ENCODE assay signal across 24 mouse cellular contexts in the genomic region with DNA sequence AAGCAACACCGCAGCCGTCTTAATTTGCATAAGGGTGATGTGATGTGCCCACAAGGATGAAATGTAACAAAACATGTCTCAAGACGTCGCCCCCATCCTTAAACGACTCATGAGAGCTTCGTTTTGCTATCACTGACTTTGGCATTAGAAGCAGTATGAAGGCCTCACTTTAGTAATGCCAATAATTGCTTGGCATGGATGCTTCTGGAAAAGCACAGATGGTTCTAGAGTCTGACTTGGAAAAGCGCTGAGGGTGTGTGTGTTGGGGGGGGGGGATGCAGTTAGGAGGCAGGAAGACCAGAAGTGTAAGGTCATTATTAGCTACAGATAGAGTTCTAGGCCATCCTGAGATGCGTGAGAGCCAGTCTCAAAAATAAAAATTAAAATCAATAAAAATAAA.
DNase-seq lines count a peak whose midpoint lies in the region; ATAC-seq and TF ChIP-seq lines count a peak whose summit lies in the region.
"Had no signal": no experiment of that assay in that cellular context is flagged by ENCODE, and none has a peak within 500 bp of the region (broad histone marks: within the 10 kb centered on the region; RNA-seq: fewer than 3 reads in every experiment).

No protein-coding gene starts in this region.

- H3K4me2 ChIP-seq in neural tube, embryonic 15.5 days, result no peak overlapping the region
- H3K4me2 ChIP-seq: hindbrain, embryonic 15.5 days; liver, embryonic 12.5 days; midbrain, embryonic 11.5 days had no signal

- ATAC-seq in cerebellum, adult (ENCODE audit: insufficient number of reproducible peaks, low FRiP score, low TSS enrichment), result no peak
- no peak for ATAC-seq in neural tube, embryonic 15.5 days (ENCODE audit: low FRiP score)
- ATAC-seq: inflammation-experienced regulatory T-cells, adult 6 months; liver, embryonic 12.5 days; liver, postnatal 0 days; midbrain, embryonic 16.5 days had no signal

- H3K9ac ChIP-seq in neural tube, embryonic 15.5 days (replicated peaks), result no peak overlapping the region
- H3K9ac ChIP-seq: heart, embryonic 12.5 days; hindbrain, embryonic 15.5 days; liver, embryonic 12.5 days; liver, postnatal 0 days had no signal

- peak overlapping the region; percentile 36; the same call in 1 of the 2 replicates for H3K27ac ChIP-seq in layer of hippocampus, adult 2 months
- no peak overlapping the region for H3K27ac ChIP-seq in neural tube, embryonic 15.5 days (replicated peaks)
- H3K27ac ChIP-seq: gastrocnemius, adult 2 months; heart, adult 2 months; hindbrain, embryonic 15.5 days; liver, embryonic 12.5 days had no signal

- H3K36me3 ChIP-seq in neural tube, embryonic 15.5 days, result no peaks in the 10 kb centered on the region
- H3K36me3 ChIP-seq: G1E; heart, embryonic 12.5 days; hindbrain, embryonic 10.5 days; hindbrain, embryonic 15.5 days; liver, embryonic 12.5 days had no signal

- no peaks in the 10 kb centered on the region for H3K9me3 ChIP-seq in neural tube, embryonic 15.5 days (replicated peaks)
- H3K9me3 ChIP-seq: G1E; hindbrain, embryonic 15.5 days; liver, embryonic 12.5 days had no signal

- peak; percentile 52 to 53 for DNase-seq in cerebellum, postnatal 10 days
- DNase-seq in heart, adult 11 months, result peak; percentile 22
- no peak for DNase-seq in heart, postnatal 36 days
- no peak for DNase-seq in layer of hippocampus, adult 2 months (ENCODE audit: low spot score in 2 of 2)
- no peak for DNase-seq in layer of hippocampus, postnatal 25 days (ENCODE audit: extremely low spot score in 1 of 2, low spot score in 1 of 2)
- DNase-seq in heart, postnatal 10 days, result no peak
- DNase-seq: adrenal gland, adult 8-10 months; cerebellum, adult 11-12 months; cerebellum, postnatal 36 days; gastrocnemius, postnatal 36 days; heart, adult 2 months; liver, postnatal 0 days; lung, postnatal 36 days had no signal

- TF ChIP-seq CTCF in layer of hippocampus, adult 2 months (conservative IDR thresholded peaks at IDR 0.05), result no peak

- H3K4me1 ChIP-seq in neural tube, embryonic 15.5 days, result peaks cover 18% of the 10 kb centered on the region

- 0 out of 2 replicates have a peak, but pooled peaks cover 4% of the 10 kb centered on the region for H3K27me3 ChIP-seq in neural tube, embryonic 15.5 days (replicated peaks)
- H3K27me3 ChIP-seq: heart, embryonic 12.5 days; hindbrain, embryonic 15.5 days; liver, embryonic 12.5 days had no signal

- intact Hi-C loops in heart, postnatal 36 days (cut with DNase I), result no loop called here
- intact Hi-C loops in heart, postnatal 10 days (cut with DNase I), result no loop called here

- no peak overlapping the region for H3K4me3 ChIP-seq in layer of hippocampus, adult 2 months
- no peak overlapping the region for H3K4me3 ChIP-seq in neural tube, embryonic 15.5 days (replicated peaks)
- H3K4me3 ChIP-seq: gastrocnemius, adult 2 months; heart, adult 2 months; heart, embryonic 12.5 days; hindbrain, embryonic 10.5 days; hindbrain, embryonic 15.5 days; liver, embryonic 12.5 days had no signal

- 93% methylated on average over 8 of the region's 8 CpGs for WGBS in neural tube, embryonic 15.5 days

Comparison
In these comparisons a context has a peak if more than half of its experiments do, and no peak if none do; other contexts are left out.
1. DNase-seq: peak in cerebellum, postnatal 10 days (2 of 2) and heart, adult 11 months (single experiment); none in heart, postnatal 36 days (0 of 2), layer of hippocampus, adult 2 months (0 of 2), layer of hippocampus, postnatal 25 days (0 of 2) and heart, postnatal 10 days (0 of 2).